Mouse (Mus musculus) embryonic facial prominence, embryonic 11.5 days (tissue): ENCODE results near the gene Mad2l1. TPM values are rescaled to one million over a fixed set of nuclear protein-coding genes. Genes with fewer than 3 reads are reported as not detected.

Experiments used
- ATAC-seq: fragments of 200-750 bp; cut with Nextera tagmentation; replicated peaks from 2 replicates; pipeline ENCODE4 v1.8.0; 2017; ENCODE audit warnings: low read depth; ENCODE audit not compliant: insufficient number of reproducible peaks, low FRiP score, low TSS enrichment
- DNase-seq: peaks from one replicate; pipeline ENCODE4 v3.0.0-alpha.2; 2015; ENCODE audit warnings: low spot score
- H3K27ac ChIP-seq: fragments of 300-500 bp; sonication (generic); replicated peaks from 2 replicates; pipeline ENCODE4 v1.5.1; 2014; ENCODE audit warnings: mild to moderate bottlenecking, low read depth, low read length, control low read depth
- H3K27me3 ChIP-seq: fragments of 300-500 bp; sonication (generic); 2 replicates; pipeline ENCODE4 v1.6.1; 2014; ENCODE audit warnings: mild to moderate bottlenecking, low read length, moderate library complexity, mixed read lengths; ENCODE audit not compliant: control insufficient read depth, insufficient read depth
- H3K36me3 ChIP-seq: fragments of 300-500 bp; sonication (generic); replicated peaks from 2 replicates; pipeline ENCODE4 v1.6.1; 2014; ENCODE audit warnings: low read depth, mild to moderate bottlenecking, low read length, moderate library complexity, mixed read lengths; ENCODE audit not compliant: control insufficient read depth, insufficient read depth
- H3K4me1 ChIP-seq: fragments of 300-500 bp; sonication (generic); 2 replicates; pipeline ENCODE4 v1.6.1; 2014; ENCODE audit warnings: low read length, mixed read lengths; ENCODE audit not compliant: control insufficient read depth, insufficient read depth
- H3K4me2 ChIP-seq: fragments of 300-500 bp; sonication (generic); 2 replicates; pipeline ENCODE4 v1.6.1; 2014; ENCODE audit warnings: low read depth, mild to moderate bottlenecking, control low read depth, low read length, moderate library complexity
- H3K4me3 ChIP-seq: fragments of 300-500 bp; sonication (generic); 2 replicates; pipeline ENCODE4 v1.5.1; 2014; ENCODE audit warnings: low read depth, low read length, control low read depth
- H3K9ac ChIP-seq: fragments of 300-500 bp; sonication (generic); replicated peaks from 2 replicates; pipeline ENCODE4 v1.6.1; 2014; ENCODE audit warnings: mild to moderate bottlenecking, control low read depth, low read length
- H3K9me3 ChIP-seq: fragments of 300-500 bp; sonication (generic); replicated peaks from 2 replicates; pipeline ENCODE4 v1.6.1; 2016; ENCODE audit warnings: mild to moderate bottlenecking, low read length, inconsistent platforms, mixed read lengths; ENCODE audit not compliant: control insufficient read depth
- WGBS: fragments of 180-500 bp; shearing (Covaris S2); extraction: QIAGEN DNeasy Blood & Tissue Kit; methylation state at CpG from one replicate; pipeline ENCODE4 v1.1.7; 2014; 5-methylcytosine and 5-hydroxymethylcytosine counted together
- polyA plus RNA-seq: library from polyadenylated mRNA; unstranded; fragments of >200 nt; fragmentation: Nextera tagmentation; extraction: Ambion mirVana; gene quantifications from 2 replicates; pipeline ENCODE4 v1.2.1, GENCODE M21; 2014

Gene Mad2l1
- 134 and 152 TPM in 2 replicates for polyA plus RNA-seq

GRCm38 (mm10) chr6:66535028-66535862 lies at the start of gene Mad2l1:
Mad2l1 (plus strand) TSS chr6:66535390.
- WGBS, result under 1% methylated on average over 57 of the region's 57 CpGs

GRCm38 (mm10) chr6:66493685-66494084 lies 41.5 kb upstream of the Mad2l1 start:
- Histone ChIP-seq H3K4me1 (no peaks in the 10 kb centered on the region), H3K36me3 (no peaks in the 10 kb centered on the region), H3K4me2 (no peak overlapping the region), H3K9me3 (no peaks in the 10 kb centered on the region), H3K27ac (no peak overlapping the region), H3K9ac (no peak overlapping the region), H3K27me3 (no peaks in the 10 kb centered on the region), H3K4me3 (no peak overlapping the region)
- DNase-seq (no peak), ATAC-seq (no peak)
- 85% methylated on average over 3 of the region's 3 CpGs for WGBS

More at GRCm38 (mm10) chr6:66535028-66535862, at the start of gene Mad2l1:
- DNase-seq, result peak; percentile 99
- Histone ChIP-seq H3K9ac (peak within 1 kb of the TSS; percentile 81), H3K9me3 (no peaks in the 10 kb centered on the region), H3K27me3 (no peaks in the 10 kb centered on the region), H3K27ac (peak within 1 kb of the TSS; percentile 77), H3K4me1 (no peaks in the 10 kb centered on the region), H3K36me3 (no peaks in the 10 kb centered on the region; the same call in 1 of the 2 replicates), H3K4me3 (peak within 1 kb of the TSS; percentile 63), H3K4me2 (peak within 1 kb of the TSS; percentile 62)
- peak; percentile 99 for ATAC-seq

GRCm38 (mm10) chr6:66516368-66516767 lies 18.8 kb upstream of the Mad2l1 start:
- no peak for ATAC-seq
- 90% methylated on average over 5 of the region's 5 CpGs for WGBS
- Histone ChIP-seq H3K4me3 (no peak overlapping the region), H3K27me3 (no peaks in the 10 kb centered on the region), H3K9me3 (no peaks in the 10 kb centered on the region), H3K27ac (no peak overlapping the region), H3K9ac (no peak overlapping the region), H3K4me1 (no peaks in the 10 kb centered on the region), H3K4me2 (no peak overlapping the region), H3K36me3 (no peaks in the 10 kb centered on the region)
- DNase-seq, result no peak

GRCm38 (mm10) chr6:66528386-66528785 lies 6.8 kb upstream of the Mad2l1 start:
- no peaks in the 10 kb centered on the region for H3K9me3 ChIP-seq
- no peak overlapping the region for H3K4me3 ChIP-seq
- 90% methylated on average over 10 of the region's 10 CpGs for WGBS
- H3K36me3 ChIP-seq, result no peaks in the 10 kb centered on the region
- no peak overlapping the region for H3K27ac ChIP-seq
- no peaks in the 10 kb centered on the region for H3K27me3 ChIP-seq
- ATAC-seq (no peak), DNase-seq (no peak)
- no peak overlapping the region for H3K9ac ChIP-seq
- H3K4me2 ChIP-seq, result no peak overlapping the region
- no peaks in the 10 kb centered on the region for H3K4me1 ChIP-seq

- no peak overlapping the region for H3K4me2 ChIP-seq
- no peaks in the 10 kb centered on the region for H3K4me1 ChIP-seq
- no peak overlapping the region for H3K9ac ChIP-seq
- no peak overlapping the region for H3K4me3 ChIP-seq
- DNase-seq, result peak; percentile 77
- no peaks in the 10 kb centered on the region for H3K27me3 ChIP-seq
- H3K9me3 ChIP-seq, result no peaks in the 10 kb centered on the region
- no peak for ATAC-seq
- H3K27ac ChIP-seq, result no peak overlapping the region
- 43% methylated on average over 3 of the region's 3 CpGs for WGBS
- no peaks in the 10 kb centered on the region for H3K36me3 ChIP-seq
Measured at GRCm38 (mm10) chr6:66533241-66533640, 1.9 kb upstream of the Mad2l1 start.

- Histone ChIP-seq H3K27me3 (no peaks in the 10 kb centered on the region), H3K9me3 (no peaks in the 10 kb centered on the region), H3K4me3 (peak overlapping the region; percentile 63), H3K36me3 (no peaks in the 10 kb centered on the region; the same call in 1 of the 2 replicates), H3K4me2 (peak overlapping the region; percentile 62), H3K27ac (peak overlapping the region; percentile 44; the same call in 1 of the 2 replicates), H3K4me1 (no peaks in the 10 kb centered on the region), H3K9ac (peak overlapping the region; percentile 14)
- ATAC-seq (no peak), DNase-seq (no peak)
- WGBS, result 80% methylated on average over 5 of the region's 5 CpGs
Measured at GRCm38 (mm10) chr6:66534366-66534941, 736 bp upstream of the Mad2l1 start.

GRCm38 (mm10) chr6:66535966-66536365 lies 776 bp downstream of the Mad2l1 start:
- Histone ChIP-seq H3K9me3 (no peaks in the 10 kb centered on the region), H3K4me2 (peak overlapping the region; percentile 62), H3K36me3 (no peaks in the 10 kb centered on the region; the same call in 1 of the 2 replicates), H3K9ac (peak overlapping the region; percentile 81), H3K4me1 (no peaks in the 10 kb centered on the region), H3K4me3 (peak overlapping the region; percentile 63), H3K27ac (no peak overlapping the region), H3K27me3 (no peaks in the 10 kb centered on the region)
- ATAC-seq (no peak), DNase-seq (peak; percentile 10)
- WGBS, result 18% methylated on average over 7 of the region's 7 CpGs

- Histone ChIP-seq H3K36me3 (no peaks in the 10 kb centered on the region), H3K27ac (no peak within 1 kb of the TSS), H3K4me3 (no peak within 1 kb of the TSS), H3K4me2 (no peak within 1 kb of the TSS), H3K9ac (no peak within 1 kb of the TSS), H3K4me1 (no peaks in the 10 kb centered on the region), H3K27me3 (no peaks in the 10 kb centered on the region), H3K9me3 (no peaks in the 10 kb centered on the region)
- DNase-seq (no peak), ATAC-seq (no peak)
- WGBS, result 74% methylated on average over 1 of the region's 1 CpGs
Measured at GRCm38 (mm10) chr6:66559996-66560395, 24.8 kb downstream of the Mad2l1 start, which contains the start of gene Vmn1r32. Vmn1r32 (minus strand) TSS chr6:66560096.
